Mouse (Mus musculus) hindbrain, embryonic 12.5 days (tissue): ENCODE results near the gene C130074G19Rik. TPM values are rescaled to one million over a fixed set of nuclear protein-coding genes. Genes with fewer than 3 reads are reported as not detected.

Source experiments
- ATAC-seq: fragments of 200-750 bp; cut with Nextera tagmentation; 2 replicates; pipeline ENCODE4 v1.8.0; 2017; ENCODE audit warnings: moderate TSS enrichment; ENCODE audit not compliant: low FRiP score
- H3K27ac ChIP-seq: fragments of 300-500 bp; sonication (generic); 2 replicates; pipeline ENCODE4 v1.5.1; 2016; ENCODE audit warnings: mild to moderate bottlenecking
- H3K27me3 ChIP-seq: fragments of 300-500 bp; sonication (generic); 2 replicates; pipeline ENCODE4 v1.6.1; 2016; ENCODE audit warnings: mild to moderate bottlenecking
- H3K36me3 ChIP-seq: fragments of 300-500 bp; sonication (generic); 2 replicates; pipeline ENCODE4 v1.6.1; 2016; ENCODE audit warnings: mild to moderate bottlenecking
- H3K4me1 ChIP-seq: fragments of 300-500 bp; sonication (generic); 2 replicates; pipeline ENCODE4 v1.6.1; 2016
- H3K4me2 ChIP-seq: fragments of 300-500 bp; sonication (generic); replicated peaks from 2 replicates; pipeline ENCODE4 v1.6.1; 2016; ENCODE audit warnings: mild to moderate bottlenecking
- H3K4me3 ChIP-seq: fragments of 300-500 bp; sonication (generic); 2 replicates; pipeline ENCODE4 v1.5.1; 2016; ENCODE audit warnings: mild to moderate bottlenecking
- H3K9ac ChIP-seq: fragments of 300-500 bp; sonication (generic); 2 replicates; pipeline ENCODE4 v1.6.1; 2016; ENCODE audit warnings: mild to moderate bottlenecking, moderate library complexity
- H3K9me3 ChIP-seq: fragments of 300-500 bp; sonication (generic); replicated peaks from 2 replicates; pipeline ENCODE4 v1.6.1; 2016; ENCODE audit warnings: mild to moderate bottlenecking
- WGBS: fragments of 180-500 bp; shearing (Covaris S2); methylation state at CpG from one replicate; pipeline ENCODE4 v1.1.7; 2016; 5-methylcytosine and 5-hydroxymethylcytosine counted together
- polyA plus RNA-seq: library from polyadenylated mRNA; unstranded; fragments of >200 nt; fragmentation: Nextera tagmentation; extraction: Ambion mirVana; gene quantifications from 2 replicates; pipeline ENCODE4 v1.2.1, GENCODE M21; 2016

C130074G19Rik gene
- polyA plus RNA-seq: 1.0 TPM in 2 replicates

DNA sequence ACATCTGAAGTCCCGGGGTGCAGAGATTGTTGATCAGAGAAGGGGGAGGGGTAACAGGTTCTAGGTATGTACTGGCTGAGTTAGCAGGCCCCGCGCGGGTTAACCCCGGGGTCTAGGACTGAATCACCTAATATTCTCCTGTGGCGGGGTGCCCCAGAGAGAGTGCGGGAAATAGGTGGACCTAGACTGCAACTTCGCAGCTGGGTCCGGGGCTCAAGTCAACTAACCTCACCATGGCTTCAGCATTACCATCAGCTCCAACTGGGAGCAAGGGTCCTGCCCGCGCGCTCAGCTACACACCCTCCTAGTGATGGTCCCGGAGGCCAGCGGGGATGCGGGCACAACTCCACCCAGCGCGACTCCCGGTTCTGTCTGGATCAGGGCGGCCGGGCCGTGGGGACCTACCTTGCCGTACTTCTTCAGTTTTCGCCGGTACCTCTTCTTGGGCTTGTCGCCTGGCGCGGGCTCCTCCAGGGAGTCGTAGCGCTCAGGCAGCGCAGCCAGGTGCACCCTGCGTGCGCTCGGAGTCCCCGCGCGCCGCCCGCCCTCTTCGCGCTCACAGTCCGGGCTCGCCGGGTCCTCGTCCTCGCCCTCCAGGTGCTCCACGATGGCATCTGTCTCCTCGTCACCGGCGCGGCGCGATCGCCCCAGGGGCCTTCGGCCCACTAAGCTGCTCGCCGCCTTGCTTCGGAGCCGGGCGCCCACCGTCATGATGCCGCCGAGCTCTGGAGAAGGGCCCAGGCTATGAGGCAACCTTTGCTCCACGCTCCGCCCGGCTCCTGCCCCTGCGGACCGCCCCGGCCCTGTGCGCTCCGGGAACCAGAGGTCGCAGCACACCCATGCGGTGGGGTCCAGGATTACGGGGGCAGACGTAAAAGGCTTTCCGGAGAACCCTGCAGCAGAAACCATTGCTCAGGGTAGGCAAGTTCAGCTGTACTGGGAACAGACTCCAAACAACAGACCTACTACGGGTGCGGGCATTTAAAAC lies at the start of gene C130074G19Rik:
C130074G19Rik (minus strand) TSS at position 938 of the 988 bp plus-strand sequence.
- peaks cover 10% of the 10 kb centered on the region for H3K4me1 ChIP-seq
- H3K36me3 ChIP-seq: no peaks in the 10 kb centered on the region
- H3K27me3 ChIP-seq: peaks cover 42% of the 10 kb centered on the region
- H3K9me3 ChIP-seq: no peaks in the 10 kb centered on the region
- WGBS: 3% methylated on average over 77 of the region's 77 CpGs
- no peak within 1 kb of the TSS for H3K27ac ChIP-seq
- H3K4me2 ChIP-seq: peak within 1 kb of the TSS; percentile 84
- H3K9ac ChIP-seq: peak within 1 kb of the TSS; percentile 55
- H3K4me3 ChIP-seq: peak within 1 kb of the TSS; percentile 44
- peak; percentile 58 for ATAC-seq

DNA sequence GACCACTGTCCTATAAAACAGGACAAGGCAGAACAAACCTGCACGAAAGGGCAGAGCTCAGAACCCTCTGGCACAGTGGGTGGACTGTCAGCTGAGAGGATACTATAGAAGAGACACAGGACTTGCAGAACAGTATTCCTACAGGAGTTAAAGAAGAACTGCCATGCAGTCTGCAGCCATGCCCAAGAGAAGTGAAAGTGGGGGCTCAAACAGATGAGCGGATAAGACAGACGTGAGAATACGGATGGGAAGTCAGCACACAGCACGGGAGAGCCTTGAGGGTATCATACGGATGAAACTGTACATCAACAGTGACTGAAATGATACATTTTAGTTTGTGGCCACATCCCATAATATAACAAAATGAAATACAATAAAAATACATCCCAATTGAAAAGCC lies 48.1 kb upstream of the C130074G19Rik start:
- H3K4me3 ChIP-seq: no peak overlapping the region
- 93% methylated on average over 6 of the region's 6 CpGs for WGBS
- no peak for ATAC-seq

GRCm38 (mm10) chr1:184928382-184928781 lies 45.4 kb upstream of the C130074G19Rik start:
- H3K27ac ChIP-seq: no peak overlapping the region
- H3K9me3 ChIP-seq: no peaks in the 10 kb centered on the region
- no peak for ATAC-seq
- H3K36me3 ChIP-seq: peaks cover 26% of the 10 kb centered on the region
- no peaks in the 10 kb centered on the region for H3K27me3 ChIP-seq
- H3K4me1 ChIP-seq: no peaks in the 10 kb centered on the region
- no peak overlapping the region for H3K4me3 ChIP-seq
- H3K4me2 ChIP-seq: no peak overlapping the region
- WGBS: 100% methylated on average over 1 of the region's 1 CpGs
- H3K9ac ChIP-seq: no peak overlapping the region

More for the DNA sequence above, 48.1 kb upstream of the C130074G19Rik start:
- Histone ChIP-seq H3K9ac (no peak overlapping the region), H3K4me2 (no peak overlapping the region), H3K36me3 (peaks cover 11% of the 10 kb centered on the region; the same call in 1 of the 2 replicates), H3K27ac (no peak overlapping the region), H3K9me3 (no peaks in the 10 kb centered on the region), H3K4me1 (peaks cover 3% of the 10 kb centered on the region), H3K27me3 (no peaks in the 10 kb centered on the region)

GRCm38 (mm10) chr1:184927911-184928310 lies 44.9 kb upstream of the C130074G19Rik start:
- H3K9me3 ChIP-seq: no peaks in the 10 kb centered on the region
- H3K36me3 ChIP-seq: peaks cover 31% of the 10 kb centered on the region
- H3K4me3 ChIP-seq: no peak overlapping the region
- no peak overlapping the region for H3K9ac ChIP-seq
- 97% methylated on average over 1 of the region's 1 CpGs for WGBS
- no peaks in the 10 kb centered on the region for H3K27me3 ChIP-seq
- ATAC-seq: no peak
- H3K4me2 ChIP-seq: no peak overlapping the region
- no peak overlapping the region for H3K27ac ChIP-seq
- H3K4me1 ChIP-seq: no peaks in the 10 kb centered on the region

GRCm38 (mm10) chr1:184922824-184923223 lies 39.8 kb upstream of the C130074G19Rik start:
- no peaks in the 10 kb centered on the region for H3K27me3 ChIP-seq
- no peaks in the 10 kb centered on the region for H3K9me3 ChIP-seq
- H3K27ac ChIP-seq: no peak overlapping the region
- no peak overlapping the region for H3K9ac ChIP-seq
- H3K4me2 ChIP-seq: no peak overlapping the region
- ATAC-seq: no peak
- H3K36me3 ChIP-seq: peaks cover 55% of the 10 kb centered on the region
- H3K4me3 ChIP-seq: no peak overlapping the region
- 83% methylated on average over 13 of the region's 13 CpGs for WGBS
- no peaks in the 10 kb centered on the region for H3K4me1 ChIP-seq

DNA sequence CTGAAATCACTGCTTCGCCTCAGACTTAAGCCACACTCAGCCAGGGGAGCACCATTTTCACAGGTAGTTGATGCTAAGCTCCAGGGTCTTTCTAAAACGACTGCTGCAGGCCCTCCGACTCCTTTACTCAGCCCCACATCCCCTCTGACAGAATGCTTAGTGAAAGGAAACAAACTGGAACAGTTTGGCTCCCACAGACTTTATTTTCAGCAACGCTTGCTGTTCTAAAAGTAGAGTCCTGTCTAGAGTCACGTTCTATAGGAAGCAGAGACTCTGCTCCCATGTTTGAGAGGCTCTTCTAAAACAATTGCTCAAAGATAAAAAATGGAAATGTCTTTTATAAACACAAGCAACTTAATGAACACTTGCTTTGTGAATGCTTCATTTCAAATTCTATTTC lies 37.0 kb upstream of the C130074G19Rik start:
- Histone ChIP-seq H3K9me3 (no peaks in the 10 kb centered on the region), H3K27me3 (no peaks in the 10 kb centered on the region), H3K4me2 (no peak overlapping the region), H3K9ac (no peak overlapping the region), H3K36me3 (peaks cover 54% of the 10 kb centered on the region), H3K27ac (no peak overlapping the region), H3K4me1 (no peaks in the 10 kb centered on the region), H3K4me3 (no peak overlapping the region)
- no peak for ATAC-seq
- 86% methylated on average over 5 of the region's 5 CpGs for WGBS

DNA sequence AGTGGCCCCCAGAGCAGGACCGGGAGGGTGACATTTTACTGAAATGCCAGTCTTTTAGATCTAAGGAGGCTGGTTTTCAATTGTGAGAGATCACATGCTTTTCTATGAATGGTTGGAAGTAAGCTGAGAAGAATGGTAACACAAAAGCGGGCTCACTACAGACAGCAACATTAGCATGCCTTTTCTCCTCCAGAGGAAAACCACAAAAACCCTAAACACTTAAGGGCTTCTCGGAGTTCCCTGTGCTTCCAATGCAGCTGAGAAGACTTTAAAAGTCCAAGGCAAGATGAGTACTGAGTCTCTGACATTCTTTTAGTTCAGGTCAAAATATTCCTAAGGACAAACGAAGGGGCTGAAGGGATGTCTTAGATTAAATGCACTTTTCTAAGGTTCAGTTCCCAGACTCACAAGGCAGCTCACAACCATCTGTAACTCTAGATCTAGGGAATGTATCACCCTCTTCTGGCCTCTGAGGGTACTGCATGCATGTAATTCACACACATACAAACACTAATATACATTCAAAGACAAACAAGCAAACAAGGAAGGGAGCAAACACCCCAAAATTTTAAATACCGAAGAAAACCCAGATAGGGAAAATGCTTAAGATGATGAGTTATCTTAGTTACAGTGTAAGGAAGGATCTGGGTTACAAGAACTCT lies 35.3 kb upstream of the C130074G19Rik start:
- no peak overlapping the region for H3K4me3 ChIP-seq
- peaks cover 43% of the 10 kb centered on the region for H3K36me3 ChIP-seq
- H3K4me2 ChIP-seq: no peak overlapping the region
- 76% methylated on average over 5 of the region's 5 CpGs for WGBS
- H3K4me1 ChIP-seq: no peaks in the 10 kb centered on the region
- ATAC-seq: no peak
- no peaks in the 10 kb centered on the region for H3K27me3 ChIP-seq
- H3K27ac ChIP-seq: no peak overlapping the region
- H3K9me3 ChIP-seq: no peaks in the 10 kb centered on the region
- no peak overlapping the region for H3K9ac ChIP-seq

- Histone ChIP-seq H3K27me3 (no peaks in the 10 kb centered on the region), H3K9ac (no peak overlapping the region), H3K4me1 (no peaks in the 10 kb centered on the region), H3K9me3 (no peaks in the 10 kb centered on the region), H3K4me2 (no peak overlapping the region), H3K4me3 (no peak overlapping the region), H3K27ac (no peak overlapping the region), H3K36me3 (peaks cover 64% of the 10 kb centered on the region)
- 91% methylated on average over 18 of the region's 18 CpGs for WGBS
- no peak for ATAC-seq
These were observed 29.3 kb upstream of the C130074G19Rik start for GRCm38 (mm10) chr1:184912336-184912735.

DNA sequence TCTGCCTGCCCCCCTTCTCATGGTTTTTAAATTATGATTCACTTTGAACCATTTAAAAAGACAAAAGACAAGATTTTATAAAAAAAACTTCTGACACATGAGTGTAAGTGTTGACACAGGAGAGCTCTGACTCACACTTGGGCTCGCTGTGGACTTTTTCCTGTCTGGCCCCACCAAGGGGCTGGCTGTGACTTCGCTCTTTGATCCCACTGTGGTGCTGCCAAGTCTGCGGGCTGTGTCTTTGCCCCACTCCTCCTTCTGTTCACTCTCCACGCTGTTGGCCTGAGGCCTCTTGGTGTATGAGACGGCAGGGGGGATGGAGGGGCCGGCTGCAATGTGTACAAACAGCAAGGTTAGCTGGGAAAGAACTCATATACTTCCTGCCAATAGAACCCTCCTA lies 28.8 kb upstream of the C130074G19Rik start:
- Histone ChIP-seq H3K36me3 (peaks cover 68% of the 10 kb centered on the region), H3K4me2 (no peak overlapping the region), H3K4me1 (no peaks in the 10 kb centered on the region), H3K9me3 (no peaks in the 10 kb centered on the region), H3K27me3 (no peaks in the 10 kb centered on the region), H3K4me3 (no peak overlapping the region), H3K9ac (no peak overlapping the region), H3K27ac (no peak overlapping the region)
- WGBS: 78% methylated on average over 6 of the region's 6 CpGs
- ATAC-seq: no peak

- Histone ChIP-seq H3K4me3 (no peak overlapping the region), H3K27ac (no peak overlapping the region), H3K9ac (no peak overlapping the region), H3K27me3 (no peaks in the 10 kb centered on the region), H3K36me3 (peaks cover 69% of the 10 kb centered on the region), H3K4me1 (peaks cover 20% of the 10 kb centered on the region), H3K9me3 (no peaks in the 10 kb centered on the region), H3K4me2 (no peak overlapping the region)
- WGBS: 64% methylated on average over 9 of the region's 9 CpGs
- ATAC-seq: no peak
These were observed 25.5 kb upstream of the C130074G19Rik start for GRCm38 (mm10) chr1:184908558-184908957.

DNA sequence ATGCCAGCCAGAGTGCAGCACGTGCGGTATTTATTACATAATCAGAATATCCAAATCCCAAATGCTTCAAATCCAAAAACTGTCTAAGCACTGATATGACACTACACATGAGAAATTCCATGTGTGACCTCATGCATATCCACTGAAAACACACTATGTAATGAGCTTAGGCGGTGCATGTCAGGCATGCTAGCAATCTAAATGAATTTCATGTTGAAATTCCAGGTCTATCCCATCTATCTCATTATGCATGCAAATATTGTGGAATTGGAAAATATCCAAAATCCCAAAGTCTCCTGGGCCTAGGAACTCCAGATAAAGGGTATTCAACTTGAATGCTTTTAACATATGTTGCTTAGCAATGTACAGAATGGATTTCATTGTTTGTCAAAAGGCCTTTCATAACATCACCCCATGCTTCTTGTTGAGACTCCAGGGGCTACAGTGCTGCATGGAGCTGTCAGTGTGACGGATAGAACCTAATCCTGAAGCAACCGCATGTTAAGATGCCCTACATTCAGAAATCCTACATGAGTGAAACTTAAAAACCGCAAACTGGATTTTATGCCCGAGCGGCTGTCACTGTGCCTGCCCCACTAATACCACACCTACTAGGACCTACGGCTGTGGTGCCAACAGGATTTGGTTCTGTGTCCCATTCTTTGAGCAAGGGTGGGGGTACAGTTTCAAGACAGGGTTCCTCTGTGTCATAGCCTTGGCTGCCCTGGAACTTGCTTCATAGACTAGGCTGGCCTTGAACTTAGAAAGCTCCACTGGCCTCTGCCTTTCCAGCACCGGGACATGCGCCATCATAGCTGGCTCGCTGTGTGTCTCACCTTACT lies 23.1 kb upstream of the C130074G19Rik start:
- H3K4me2 ChIP-seq: no peak overlapping the region
- H3K4me3 ChIP-seq: no peak overlapping the region
- ATAC-seq: peak; percentile 73
- H3K27me3 ChIP-seq: no peaks in the 10 kb centered on the region
- peak overlapping the region; percentile 35; the same call in 1 of the 2 replicates for H3K27ac ChIP-seq
- no peaks in the 10 kb centered on the region for H3K9me3 ChIP-seq
- peaks cover 56% of the 10 kb centered on the region for H3K36me3 ChIP-seq
- WGBS: 67% methylated on average over 12 of the region's 12 CpGs
- H3K4me1 ChIP-seq: peaks cover 24% of the 10 kb centered on the region
- no peak overlapping the region for H3K9ac ChIP-seq

GRCm38 (mm10) chr1:184905371-184905770 lies 22.4 kb upstream of the C130074G19Rik start:
- no peak overlapping the region for H3K4me2 ChIP-seq

More at GRCm38 (mm10) chr1:184905371-184905770, 22.4 kb upstream of the C130074G19Rik start:
- H3K4me1 ChIP-seq: peaks cover 24% of the 10 kb centered on the region
- no peak overlapping the region for H3K9ac ChIP-seq
- H3K27me3 ChIP-seq: no peaks in the 10 kb centered on the region
- H3K4me3 ChIP-seq: no peak overlapping the region
- H3K36me3 ChIP-seq: peaks cover 54% of the 10 kb centered on the region
- WGBS: 57% methylated on average over 19 of the region's 19 CpGs
- ATAC-seq: peak; percentile 63
- no peaks in the 10 kb centered on the region for H3K9me3 ChIP-seq
- peak overlapping the region; percentile 45; the same call in 1 of the 2 replicates for H3K27ac ChIP-seq
